Mouse (Mus musculus) MEL (cell line): ENCODE measurements around the gene Palld. TPM values are rescaled to one million over a fixed set of nuclear protein-coding genes. Genes with fewer than 3 reads are reported as not detected.

Experiments
- DNase-seq: peaks from one replicate; pipeline ENCODE4 v3.0.0; 2011; ENCODE audit warnings: low read depth, low spot score
- H3K27ac ChIP-seq: 2 replicates; pipeline ENCODE4 v1.5.1; 2012; ENCODE audit warnings: low read depth, mild to moderate bottlenecking, control low read depth, low read length, moderate library complexity; ENCODE audit not compliant: control insufficient read depth
- H3K27me3 ChIP-seq, 2 experiments: fragments of 150-350 bp in 1 of 2; sonication (generic) in 1 of 2; 2 replicates each; pipeline ENCODE4 v1.6.1; 2012; ENCODE audit warnings: low read length in 2 of 2, mild to moderate bottlenecking in 2 of 2, improper control_type of control experiment in 1 of 2, moderate library complexity in 1 of 2; ENCODE audit not compliant: insufficient read depth in 2 of 2, control insufficient read depth in 1 of 2
- H3K36me3 ChIP-seq, 2 experiments: 2 replicates each; pipeline ENCODE4 v1.6.1; 2012 to 2014; ENCODE audit warnings: low read length in 2 of 2, improper control_type of control experiment in 1 of 2, inconsistent platforms in 1 of 2, mild to moderate bottlenecking in 1 of 2; ENCODE audit not compliant: insufficient read depth in 2 of 2, control insufficient read depth in 1 of 2
- H3K4me1 ChIP-seq, 2 experiments: fragments of 150-350 bp in 1 of 2; sonication (generic) in 1 of 2; 2 replicates each; pipeline ENCODE4 v1.6.1; 2012; ENCODE audit warnings: low read length in 2 of 2, improper control_type of control experiment in 1 of 2, mild to moderate bottlenecking in 1 of 2; ENCODE audit not compliant: insufficient read depth in 2 of 2, control insufficient read depth in 1 of 2
- H3K4me3 ChIP-seq, 2 experiments: fragments of 150-350 bp in 1 of 2; sonication (generic) in 1 of 2; 2 replicates each; pipeline ENCODE4 v1.5.1; 2012; ENCODE audit warnings: low read depth in 2 of 2, low read length in 2 of 2, mild to moderate bottlenecking in 2 of 2, moderate library complexity in 2 of 2, control low read depth in 1 of 2, improper control_type of control experiment in 1 of 2; ENCODE audit not compliant: control insufficient read depth in 1 of 2, insufficient read depth in 1 of 2
- H3K79me2 ChIP-seq: 2 replicates; pipeline ENCODE4 v1.6.1; 2012; ENCODE audit warnings: mild to moderate bottlenecking, low read length, moderate library complexity; ENCODE audit not compliant: control insufficient read depth, poor library complexity, insufficient read depth
- H3K9ac ChIP-seq: 2 replicates; pipeline ENCODE4 v1.6.1; 2012; ENCODE audit warnings: low read depth, mild to moderate bottlenecking, control low read depth, low read length, moderate library complexity; ENCODE audit not compliant: control insufficient read depth, poor library complexity, severe bottlenecking
- H3K9me3 ChIP-seq: fragments of 150-350 bp; sonication (generic); replicated peaks from 2 replicates; pipeline ENCODE4 v1.6.1; 2012; ENCODE audit warnings: mild to moderate bottlenecking, low read length, improper control_type of control experiment, moderate library complexity; ENCODE audit not compliant: insufficient read depth
- BHLHE40 ChIP-seq: IDR thresholded peaks from 2 replicates; pipeline ENCODE4 v1.6.1; 2012; ENCODE audit warnings: low read depth, mild to moderate bottlenecking, inconsistent platforms, low read length, improper control_type of control experiment, borderline replicate concordance
- CHD1 ChIP-seq: IDR thresholded peaks from 2 replicates; pipeline ENCODE4 v1.6.1; 2012; ENCODE audit warnings: low read depth, mild to moderate bottlenecking, inconsistent platforms, low read length, improper control_type of control experiment
- CHD2 ChIP-seq: IDR thresholded peaks from 2 replicates; pipeline ENCODE4 v1.6.1; 2011; ENCODE audit warnings: low read length, improper control_type of control experiment
- E2F4 ChIP-seq: IDR thresholded peaks from 2 replicates; pipeline ENCODE4 v1.6.1; 2011; ENCODE audit warnings: low read depth, low read length, improper control_type of control experiment, borderline replicate concordance
- ELF1 ChIP-seq: IDR thresholded peaks from 2 replicates; pipeline ENCODE4 v1.6.1; 2014; ENCODE audit warnings: low read depth, mild to moderate bottlenecking, inconsistent platforms, low read length, improper control_type of control experiment, moderate library complexity
- EP300 ChIP-seq, 2 experiments: IDR thresholded peaks; 2 replicates each; pipeline ENCODE4 v1.6.1; 2011; ENCODE audit warnings: improper control_type of control experiment in 2 of 2, low read length in 2 of 2, low read depth in 1 of 2, mild to moderate bottlenecking in 1 of 2
- ETS1 ChIP-seq: IDR thresholded peaks from 2 replicates; pipeline ENCODE4 v1.6.1; 2012; ENCODE audit warnings: low read depth, mild to moderate bottlenecking, inconsistent platforms, low read length, improper control_type of control experiment, moderate library complexity
- GABPA ChIP-seq: IDR thresholded peaks from 2 replicates; pipeline ENCODE4 v1.6.1; 2012; ENCODE audit warnings: low read depth, mild to moderate bottlenecking, inconsistent platforms, low read length, improper control_type of control experiment, moderate library complexity
- GATA1 ChIP-seq: IDR thresholded peaks from 2 replicates; pipeline ENCODE4 v1.6.1; 2011; ENCODE audit warnings: low read depth, low read length, improper control_type of control experiment
- JUND ChIP-seq: IDR thresholded peaks from 2 replicates; pipeline ENCODE4 v1.6.1; 2011; ENCODE audit warnings: low read depth, mild to moderate bottlenecking, improper control_type of control experiment, low read length
- KAT2A ChIP-seq: conservative IDR thresholded peaks from 2 replicates; pipeline ENCODE4 v1.6.1; 2012; ENCODE audit warnings: low read depth, low read length, improper control_type of control experiment, inconsistent platforms
- MAFK ChIP-seq: IDR thresholded peaks from 2 replicates; pipeline ENCODE4 v1.6.1; 2011; ENCODE audit warnings: low read depth, mild to moderate bottlenecking, low read length, improper control_type of control experiment, borderline replicate concordance
- MAZ ChIP-seq: IDR thresholded peaks from 2 replicates; pipeline ENCODE4 v1.6.1; 2012; ENCODE audit warnings: low read depth, mild to moderate bottlenecking, inconsistent platforms, low read length, improper control_type of control experiment
- MXI1 ChIP-seq: IDR thresholded peaks from 2 replicates; pipeline ENCODE4 v1.6.1; 2011; ENCODE audit warnings: mild to moderate bottlenecking, low read depth, low read length, improper control_type of control experiment
- MYB ChIP-seq: IDR thresholded peaks from 2 replicates; pipeline ENCODE4 v1.6.1; 2011; ENCODE audit warnings: mild to moderate bottlenecking, low read depth, low read length, improper control_type of control experiment
- MYC ChIP-seq: IDR thresholded peaks from 2 replicates; pipeline ENCODE4 v1.6.1; 2011; ENCODE audit warnings: low read depth, mild to moderate bottlenecking, low read length, improper control_type of control experiment, moderate library complexity
- NRF1 ChIP-seq: IDR thresholded peaks from 2 replicates; pipeline ENCODE4 v1.6.1; 2014; ENCODE audit warnings: low read depth, mild to moderate bottlenecking, inconsistent platforms, low read length, improper control_type of control experiment, moderate library complexity; ENCODE audit not compliant: poor library complexity, insufficient read depth, severe bottlenecking
- POLR2A ChIP-seq, 2 experiments: IDR thresholded peaks; 2 replicates each; pipeline ENCODE4 v1.6.1; 2011 to 2012; ENCODE audit warnings: low read length in 2 of 2, mild to moderate bottlenecking in 2 of 2, control low read depth in 1 of 2, improper control_type of control experiment in 1 of 2, low read depth in 1 of 2, moderate library complexity in 1 of 2; ENCODE audit not compliant: control insufficient read depth in 1 of 2, insufficient read depth in 1 of 2, poor library complexity in 1 of 2
- POLR2AphosphoS2 ChIP-seq: IDR thresholded peaks from 2 replicates; pipeline ENCODE4 v1.6.1; 2011; ENCODE audit warnings: low read length, improper control_type of control experiment
- RAD21 ChIP-seq: IDR thresholded peaks from 2 replicates; pipeline ENCODE4 v1.6.1; 2011; ENCODE audit warnings: mild to moderate bottlenecking, low read depth, low read length, improper control_type of control experiment
- RCOR1 ChIP-seq: IDR thresholded peaks from 2 replicates; pipeline ENCODE4 v1.6.1; 2012; ENCODE audit warnings: low read depth, mild to moderate bottlenecking, inconsistent platforms, low read length, improper control_type of control experiment
- SIN3A ChIP-seq: IDR thresholded peaks from 2 replicates; pipeline ENCODE4 v1.6.1; 2012; ENCODE audit warnings: low read length, improper control_type of control experiment, inconsistent platforms
- TAL1 ChIP-seq: IDR thresholded peaks from 2 replicates; pipeline ENCODE4 v1.6.1; 2012; ENCODE audit warnings: mild to moderate bottlenecking, inconsistent platforms, low read length, moderate library complexity, mixed read lengths
- TBP ChIP-seq: IDR thresholded peaks from 2 replicates; pipeline ENCODE4 v1.8.0; 2011; ENCODE audit warnings: low read depth, low read length, improper control_type of control experiment
- TCF12 ChIP-seq: IDR thresholded peaks from 2 replicates; pipeline ENCODE4 v1.6.1; 2014; ENCODE audit warnings: low read depth, mild to moderate bottlenecking, inconsistent platforms, low read length, improper control_type of control experiment, moderate library complexity
- ZC3H11A ChIP-seq: IDR thresholded peaks from 2 replicates; pipeline ENCODE4 v1.6.1; 2012; ENCODE audit warnings: low read depth, mild to moderate bottlenecking, inconsistent platforms, low read length, improper control_type of control experiment
- ZKSCAN1 ChIP-seq: IDR thresholded peaks from 2 replicates; pipeline ENCODE4 v1.6.1; 2012; ENCODE audit warnings: low read depth, mild to moderate bottlenecking, inconsistent platforms, low read length, improper control_type of control experiment, moderate library complexity
- ZMIZ1 ChIP-seq: IDR thresholded peaks from 2 replicates; pipeline ENCODE4 v1.6.1; 2012; ENCODE audit warnings: low read depth, mild to moderate bottlenecking, inconsistent platforms, low read length, improper control_type of control experiment, moderate library complexity
- polyA plus RNA-seq, 2 experiments: library from polyadenylated mRNA; stranded (reverse) in 1 of 2; unstranded in 1 of 2; fragments of >175 nt in 1 of 2; fragments of >200 nt in 1 of 2; gene quantifications; 2 replicates each; pipeline versions ENCODE4 v1.2.1 to v1.2.4; 2012; ENCODE audit warnings: low replicate concordance in 2 of 2, low read depth in 1 of 2; ENCODE audit not compliant: insufficient read length in 2 of 2, insufficient read depth in 1 of 2, missing spikeins in 1 of 2
- total RNA-seq: library from RNA; depleted of rRNA; stranded (reverse); fragments of 300-350 nt; gene quantifications from 2 replicates; pipeline ENCODE4 v1.2.3, GENCODE M21; 2012

The Palld gene
- total and polyA plus RNA-seq, 3 experiments = 0.23 to 1.9 TPM; not detected in 1

GRCm38 (mm10) chr8:61830821-61831220, 71.7 kb downstream of the Palld start:
- Histone ChIP-seq H3K9ac (no peak overlapping the region), H3K79me2 (no peaks in the 10 kb centered on the region), H3K4me3 (no peak overlapping the region), H3K27ac (no peak overlapping the region), H3K9me3 (no peaks in the 10 kb centered on the region), H3K4me1 (no peaks in the 10 kb centered on the region), H3K27me3 (no peaks in the 10 kb centered on the region), H3K36me3 (no peaks in the 10 kb centered on the region)
- DNase-seq = no peak
- no peak for TF ChIP-seq ELF1
- no peak for TF ChIP-seq MXI1
- TF ChIP-seq E2F4 = no peak
- TF ChIP-seq POLR2AphosphoS2 = no peak
- no peak for TF ChIP-seq TAL1

GRCm38 (mm10) chr8:61824563-61824962, 77.9 kb downstream of the Palld start:
- H3K4me3 ChIP-seq = no peak overlapping the region

GRCm38 (mm10) chr8:61823157-61823556, 79.3 kb downstream of the Palld start:
- Histone ChIP-seq H3K9me3 (no peaks in the 10 kb centered on the region), H3K9ac (no peak overlapping the region), H3K4me3 (no peak overlapping the region), H3K79me2 (no peaks in the 10 kb centered on the region), H3K4me1 (no peaks in the 10 kb centered on the region), H3K27ac (no peak overlapping the region), H3K27me3 (no peaks in the 10 kb centered on the region), H3K36me3 (no peaks in the 10 kb centered on the region)
- no peak for DNase-seq
- TF ChIP-seq ELF1 (no peak), MYB (no peak), POLR2AphosphoS2 (no peak), ETS1 (no peak), MAFK (no peak), KAT2A (no peak), EP300 (IDR thresholded peaks at IDR 0.05; ENCODE audit: low read depth in 1 of 2, low read length in 2 of 2) (no peak), JUND (no peak), TBP (no peak), RAD21 (no peak), CHD2 (no peak), POLR2A (IDR thresholded peaks at IDR 0.05; ENCODE audit: control insufficient read depth in 1 of 2, insufficient read depth in 1 of 2, low read depth in 1 of 2, low read length in 2 of 2, poor library complexity in 1 of 2) (no peak), MAZ (no peak), E2F4 (no peak), MYC (no peak), ZMIZ1 (no peak), SIN3A (no peak), ZKSCAN1 (no peak)

More at GRCm38 (mm10) chr8:61824563-61824962, 77.9 kb downstream of the Palld start:
- Histone ChIP-seq H3K9me3 (no peaks in the 10 kb centered on the region), H3K27me3 (no peaks in the 10 kb centered on the region), H3K79me2 (no peaks in the 10 kb centered on the region), H3K36me3 (no peaks in the 10 kb centered on the region), H3K27ac (no peak overlapping the region), H3K9ac (no peak overlapping the region), H3K4me1 (no peaks in the 10 kb centered on the region)
- DNase-seq = no peak
- no peak for TF ChIP-seq TBP
- no peak for TF ChIP-seq TCF12
- no peak for TF ChIP-seq POLR2AphosphoS2
- TF ChIP-seq BHLHE40 = no peak
- no peak for TF ChIP-seq NRF1
- TF ChIP-seq CHD1 = no peak
- no peak for TF ChIP-seq ZC3H11A
- TF ChIP-seq ZMIZ1 = no peak
- no peak for TF ChIP-seq GABPA
- no peak for TF ChIP-seq JUND
- TF ChIP-seq MYB = no peak
- no peak for TF ChIP-seq EP300 (IDR thresholded peaks at IDR 0.05; ENCODE audit: low read depth in 1 of 2, low read length in 2 of 2)
- no peak for TF ChIP-seq KAT2A
- TF ChIP-seq ELF1 = no peak
- no peak for TF ChIP-seq MAZ
- no peak for TF ChIP-seq MXI1
- no peak for TF ChIP-seq RCOR1
- no peak for TF ChIP-seq ETS1
- no peak for TF ChIP-seq GATA1
